Mouse (Mus musculus) right cerebral cortex, postnatal 4 days (tissue): ENCODE results near the gene Pnpla3.
A peak's percentile ranks its signal among the peaks of the same experiment; 100 is the strongest.

Experiments used
- DNase-seq: peaks from one replicate; pipeline ENCODE4 v3.0.0-alpha.2; 2022

The Pnpla3 gene

DNA sequence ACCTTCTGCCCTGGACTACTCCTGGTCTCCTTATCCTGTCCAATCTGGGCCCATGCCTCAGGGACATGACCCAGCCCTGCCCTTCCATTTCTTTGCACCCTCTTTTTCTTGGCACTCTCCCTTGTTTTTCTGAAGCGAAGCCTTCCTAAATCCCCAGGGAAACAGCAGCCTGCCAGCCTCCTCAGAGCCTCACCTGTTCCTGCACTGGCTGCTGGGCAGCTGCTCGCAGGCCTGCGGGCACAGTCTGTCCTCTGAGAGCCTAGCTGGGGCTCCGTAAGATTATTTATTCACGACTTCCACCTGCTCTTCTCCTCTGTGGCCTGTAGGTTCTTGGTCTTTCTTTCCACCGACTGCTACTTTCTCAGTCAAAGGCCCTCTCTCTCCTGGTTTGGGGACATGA lies 14.4 kb downstream of the Pnpla3 start:
- DNase-seq, result no peak

DNA sequence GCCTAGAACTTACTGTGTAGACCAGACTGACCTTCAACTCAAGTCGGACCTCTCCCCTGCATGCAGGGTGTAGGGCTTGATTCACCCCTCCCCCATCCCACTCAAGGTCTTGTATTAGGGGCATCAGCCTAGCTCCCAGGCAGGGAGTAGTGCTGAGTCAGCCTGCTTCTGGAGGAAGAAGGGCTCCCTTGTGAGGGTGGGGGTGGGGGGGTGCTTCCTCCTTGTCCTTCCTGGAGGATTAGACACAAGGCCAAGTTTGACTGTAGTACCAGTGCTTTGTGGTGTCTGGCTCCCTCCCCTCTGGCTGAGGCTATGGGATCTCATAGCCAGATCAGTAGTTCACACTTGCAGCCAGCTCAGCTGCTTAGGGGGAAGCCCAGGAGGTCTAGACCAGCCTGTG lies 16.3 kb downstream of the Pnpla3 start:
- DNase-seq, result no peak

DNA sequence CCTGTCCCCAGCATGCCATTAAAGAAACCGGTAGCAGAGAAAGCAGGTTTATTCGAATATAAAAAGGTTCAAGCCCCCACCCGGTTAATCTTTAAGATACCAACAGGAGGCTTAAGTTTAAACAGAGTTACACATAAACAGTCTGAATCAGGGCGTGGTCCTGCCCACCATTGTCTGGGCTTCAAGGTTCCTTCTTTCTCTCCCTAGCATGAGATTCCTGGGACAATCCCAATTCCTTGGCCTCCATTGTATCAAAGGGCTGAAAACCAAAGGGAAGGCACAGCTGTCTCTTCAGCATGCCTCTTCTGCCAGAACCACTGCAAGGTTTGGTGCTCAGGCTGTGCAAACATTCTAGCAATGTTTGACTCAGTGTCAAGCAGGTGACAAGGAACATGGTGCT lies 18.6 kb downstream of the Pnpla3 start:
- no peak for DNase-seq

DNA sequence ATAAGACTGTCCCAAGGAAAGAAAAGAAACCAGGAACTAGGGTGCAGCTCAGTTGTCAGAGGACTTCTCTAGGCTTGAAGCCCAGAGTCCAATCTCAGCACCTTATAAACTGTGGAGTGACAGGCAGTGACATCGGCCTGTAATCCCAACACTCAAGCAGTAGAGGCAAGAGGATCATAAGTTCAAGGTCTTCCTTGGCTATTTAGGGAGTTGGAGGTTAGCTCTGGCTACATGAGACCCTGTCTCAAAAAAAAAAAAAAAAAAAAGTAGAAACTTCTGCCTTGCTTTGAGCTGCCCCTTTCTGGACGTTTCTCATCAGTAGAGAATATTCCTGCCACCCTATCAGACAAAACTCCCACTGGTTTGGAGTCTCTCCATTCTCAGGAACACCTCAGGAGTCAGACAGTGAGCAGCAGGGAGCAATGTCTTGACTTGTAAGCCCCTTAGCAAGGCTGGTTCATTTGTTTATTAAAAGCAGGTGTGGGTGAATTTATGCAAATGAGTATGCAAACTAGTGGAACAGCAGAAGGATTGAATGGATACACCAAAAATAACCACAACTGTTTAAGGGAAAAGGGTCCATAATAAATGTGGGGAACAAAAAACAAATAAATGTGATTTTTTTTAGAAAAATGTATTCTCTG lies 21.4 kb downstream of the Pnpla3 start:
- no peak for DNase-seq

DNA sequence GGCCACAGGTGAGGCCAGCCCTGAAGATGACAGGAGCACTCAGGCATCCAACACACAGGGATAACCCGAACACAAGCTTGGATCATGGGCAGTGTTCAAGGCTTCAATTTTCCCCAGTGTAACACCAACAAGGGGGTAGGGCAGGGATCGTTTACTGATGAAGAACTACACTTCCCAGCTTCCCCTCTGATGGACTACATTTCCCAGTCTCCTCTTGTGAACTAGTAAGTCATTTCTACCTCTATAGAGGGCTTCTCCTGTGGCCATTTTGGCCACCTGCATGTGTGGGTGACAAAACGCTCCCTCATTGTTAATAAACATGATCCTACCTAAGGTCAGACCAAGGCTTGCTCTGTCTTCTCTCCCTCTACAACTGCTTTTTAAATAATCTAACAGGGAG lies 22.2 kb downstream of the Pnpla3 start:
- no peak for DNase-seq

DNA sequence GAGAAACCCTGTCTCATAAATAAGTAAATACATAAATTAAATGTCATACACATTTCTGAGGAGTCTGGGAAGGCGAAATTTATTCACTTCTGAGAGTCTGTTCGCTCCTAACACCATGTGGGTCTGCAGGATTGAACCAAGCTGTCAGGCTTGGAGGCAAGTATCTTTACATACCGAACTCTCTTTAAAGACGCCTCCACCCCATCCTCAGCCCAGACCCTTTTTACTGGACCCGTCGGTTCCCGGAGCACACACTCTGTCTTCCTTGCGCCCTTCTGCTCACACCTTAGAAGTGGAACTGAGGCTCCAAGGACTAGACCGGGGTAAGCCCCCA lies 24.1 kb downstream of the Pnpla3 start:
- DNase-seq, result no peak

DNA sequence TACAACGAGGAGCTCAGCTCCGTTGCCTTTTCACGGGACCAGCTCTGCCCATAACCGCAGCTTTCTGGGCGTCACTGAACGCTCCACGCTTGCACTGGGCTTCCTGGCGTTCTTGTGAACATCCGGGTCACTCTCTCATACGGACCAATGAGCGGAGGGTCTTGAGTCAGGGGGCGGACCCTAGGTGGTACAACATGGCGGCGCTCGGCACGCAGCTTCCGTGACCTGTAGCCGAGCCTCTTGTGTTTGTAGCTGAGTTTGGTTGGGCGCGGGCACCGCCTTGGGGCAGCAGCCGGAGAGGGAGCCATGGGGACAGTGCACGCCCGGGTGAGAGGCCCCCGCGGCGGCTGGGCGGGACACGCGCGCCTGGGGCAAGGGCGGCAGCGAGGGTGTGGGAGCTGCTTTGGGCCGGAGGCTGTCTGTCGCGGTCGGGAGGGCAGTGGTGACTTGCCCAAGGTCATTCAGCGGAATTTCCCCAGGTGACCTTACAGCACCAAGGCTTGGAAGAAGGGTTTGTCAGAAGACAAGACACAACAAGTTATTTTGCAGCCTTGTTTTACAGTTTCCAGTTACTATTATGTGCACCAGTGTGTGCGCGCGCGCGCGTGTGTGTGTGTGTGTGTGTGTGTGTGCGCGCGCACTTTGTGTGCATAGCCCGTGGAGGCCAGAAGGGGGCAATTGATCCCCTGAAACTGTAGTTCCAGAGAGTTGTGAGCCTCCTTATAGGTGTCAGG lies 24.6 kb downstream of the Pnpla3 start, which contains the start of gene Samm50:
Samm50 (plus strand) TSS at position 184 of the 734 bp plus-strand sequence.
- peak; percentile 83 for DNase-seq

DNA sequence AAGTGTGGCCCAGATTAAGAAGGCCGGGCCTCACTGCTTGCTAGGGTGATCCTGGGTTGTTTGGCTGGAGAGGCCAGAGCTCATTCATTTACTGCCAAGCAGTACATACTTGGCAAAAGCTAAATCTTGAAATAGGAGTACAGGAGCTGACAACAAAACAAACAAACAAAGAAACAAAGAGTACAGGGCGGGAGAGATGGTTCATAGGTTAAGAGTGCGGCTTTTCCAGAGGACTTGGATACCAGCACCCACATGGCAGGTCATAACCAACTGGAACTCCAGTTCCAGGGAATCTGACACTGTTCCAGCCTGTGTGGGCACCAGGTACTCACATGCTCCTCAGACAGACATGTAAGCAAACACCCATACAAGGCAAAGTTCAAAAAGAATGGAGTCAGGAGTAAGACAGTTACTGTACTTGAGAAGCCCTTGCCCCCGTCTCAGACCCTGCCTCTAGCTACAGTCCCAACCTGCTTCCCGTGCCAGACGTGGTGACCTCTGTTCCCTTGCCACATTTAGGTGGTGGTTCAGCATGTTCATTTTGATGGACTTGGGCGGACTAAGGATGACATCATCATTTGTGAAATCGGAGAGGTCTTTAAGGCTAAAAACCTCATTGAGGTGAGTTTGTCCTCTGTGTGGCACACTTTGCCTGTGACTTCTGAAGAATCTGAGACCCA lies 29.0 kb downstream of the Pnpla3 start:
- no peak for DNase-seq

DNA sequence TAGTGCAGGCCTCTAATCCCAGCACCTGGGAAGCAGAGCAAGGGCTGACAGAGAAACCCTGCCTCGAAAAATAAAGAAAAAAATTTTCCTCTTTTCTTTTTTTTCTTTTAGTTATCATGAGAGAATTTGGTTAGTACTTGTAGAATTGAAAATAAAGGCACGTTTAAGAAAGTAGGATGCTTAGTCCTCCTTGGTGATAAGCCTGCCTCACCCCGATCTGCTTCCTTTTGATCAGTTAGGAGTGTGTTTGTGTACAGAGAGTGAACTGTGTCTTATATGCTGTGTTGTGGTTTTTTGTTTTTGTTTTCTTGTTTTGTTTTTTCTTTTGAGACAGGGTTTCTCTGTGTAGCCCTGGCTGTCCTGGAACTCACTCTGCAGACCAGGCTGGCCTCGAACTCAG lies 39.7 kb downstream of the Pnpla3 start:
- no peak for DNase-seq

DNA sequence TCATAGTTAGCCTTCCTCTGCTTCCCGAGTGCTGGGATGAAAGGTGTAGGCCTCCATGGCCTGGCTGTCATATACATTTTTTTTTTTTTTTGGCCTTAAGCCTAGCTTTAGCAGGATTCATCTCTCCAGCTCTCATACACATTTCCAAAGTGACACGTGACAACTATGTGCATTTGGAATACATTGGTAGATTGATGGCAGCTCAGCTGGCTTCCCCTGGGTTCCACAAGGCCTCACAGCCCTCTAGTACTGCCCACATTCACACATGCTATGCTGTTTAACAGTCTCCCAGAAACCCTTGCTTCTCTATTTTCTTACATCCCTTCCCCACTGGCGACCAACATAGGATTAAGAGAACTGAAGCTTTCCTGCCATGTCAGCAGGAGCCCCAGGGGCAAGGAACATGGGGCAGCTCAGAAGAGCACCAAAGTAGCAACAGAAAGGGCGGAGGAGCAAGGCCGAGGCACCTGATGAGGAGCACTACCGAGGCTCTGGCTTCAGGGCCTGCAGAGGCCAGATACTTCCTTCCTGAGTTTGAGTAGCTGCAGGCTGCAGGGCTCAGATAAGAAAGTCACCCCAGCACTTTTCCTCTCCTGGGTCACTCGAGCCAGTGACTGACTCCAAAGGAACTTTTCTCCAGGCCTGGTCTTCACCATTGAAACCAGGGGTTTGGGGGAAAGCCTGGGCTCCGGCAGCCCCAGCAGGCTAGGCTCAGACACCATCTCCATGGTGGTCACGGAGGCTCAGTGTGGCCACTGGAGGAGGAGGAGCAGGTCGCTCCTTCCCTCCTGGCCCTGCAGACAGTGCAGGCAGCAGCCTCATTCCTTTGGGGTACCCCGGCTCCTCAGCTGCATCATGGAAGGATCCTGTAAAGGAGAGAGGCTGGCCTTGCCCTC lies 42.1 kb downstream of the Pnpla3 start:
- DNase-seq, result no peak

DNA sequence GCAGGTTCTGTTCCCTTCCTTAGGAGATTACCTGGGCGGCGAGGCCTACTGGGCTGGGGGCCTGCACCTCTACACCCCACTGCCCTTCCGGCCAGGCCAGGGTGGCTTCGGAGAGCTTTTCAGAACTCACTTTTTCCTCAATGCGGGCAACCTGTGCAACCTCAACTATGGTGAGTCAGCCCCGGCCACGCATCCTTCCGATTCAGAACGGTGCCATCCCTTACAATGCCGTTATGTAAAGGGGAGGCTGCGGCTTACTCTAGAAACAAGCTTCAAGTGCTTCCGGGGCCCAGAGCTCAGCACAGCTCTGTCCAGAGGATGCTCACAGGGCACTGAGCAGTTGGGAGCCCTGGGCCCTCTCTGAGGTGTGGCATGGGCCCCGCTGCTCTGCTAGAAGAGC lies 42.8 kb downstream of the Pnpla3 start:
- DNase-seq, result no peak

DNA sequence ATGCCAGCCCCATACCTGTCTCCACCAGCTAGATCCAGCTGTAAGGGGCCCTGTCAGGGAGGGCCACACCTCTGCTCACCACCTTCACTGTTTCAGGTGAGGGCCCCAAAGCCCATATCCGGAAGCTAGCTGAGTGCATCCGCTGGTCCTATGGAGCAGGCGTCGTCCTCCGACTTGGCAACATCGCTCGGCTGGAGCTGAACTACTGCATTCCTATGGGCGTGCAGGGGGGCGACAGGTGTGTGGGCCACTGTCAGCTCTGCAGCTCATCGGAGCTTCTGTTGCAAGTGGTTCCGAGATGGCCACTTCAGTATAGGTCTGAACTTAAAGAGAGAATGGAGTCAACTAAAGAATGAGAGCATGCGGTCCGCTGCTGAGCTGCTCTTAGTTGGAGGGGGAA lies 43.3 kb downstream of the Pnpla3 start:
- no peak for DNase-seq

DNA sequence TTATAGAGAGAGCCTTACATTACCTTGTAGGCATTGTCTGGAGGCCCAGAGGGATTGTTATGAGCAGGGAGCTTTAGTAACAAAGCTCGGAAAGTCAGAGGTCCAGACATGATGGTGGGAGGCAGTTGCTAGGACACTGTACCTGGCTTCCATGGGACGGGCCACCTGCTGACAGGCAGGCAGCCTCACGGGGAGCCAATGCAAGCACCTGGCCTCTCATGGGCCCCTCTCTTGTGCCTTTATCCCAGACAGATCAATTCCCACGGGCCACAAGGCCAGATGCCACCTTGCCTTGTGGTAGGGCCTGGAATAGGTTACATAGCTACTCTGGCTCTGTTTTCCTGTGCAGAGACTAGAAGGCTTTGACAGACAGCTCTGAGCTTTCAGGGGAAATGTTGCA lies 43.9 kb downstream of the Pnpla3 start:
- no peak for DNase-seq

DNA sequence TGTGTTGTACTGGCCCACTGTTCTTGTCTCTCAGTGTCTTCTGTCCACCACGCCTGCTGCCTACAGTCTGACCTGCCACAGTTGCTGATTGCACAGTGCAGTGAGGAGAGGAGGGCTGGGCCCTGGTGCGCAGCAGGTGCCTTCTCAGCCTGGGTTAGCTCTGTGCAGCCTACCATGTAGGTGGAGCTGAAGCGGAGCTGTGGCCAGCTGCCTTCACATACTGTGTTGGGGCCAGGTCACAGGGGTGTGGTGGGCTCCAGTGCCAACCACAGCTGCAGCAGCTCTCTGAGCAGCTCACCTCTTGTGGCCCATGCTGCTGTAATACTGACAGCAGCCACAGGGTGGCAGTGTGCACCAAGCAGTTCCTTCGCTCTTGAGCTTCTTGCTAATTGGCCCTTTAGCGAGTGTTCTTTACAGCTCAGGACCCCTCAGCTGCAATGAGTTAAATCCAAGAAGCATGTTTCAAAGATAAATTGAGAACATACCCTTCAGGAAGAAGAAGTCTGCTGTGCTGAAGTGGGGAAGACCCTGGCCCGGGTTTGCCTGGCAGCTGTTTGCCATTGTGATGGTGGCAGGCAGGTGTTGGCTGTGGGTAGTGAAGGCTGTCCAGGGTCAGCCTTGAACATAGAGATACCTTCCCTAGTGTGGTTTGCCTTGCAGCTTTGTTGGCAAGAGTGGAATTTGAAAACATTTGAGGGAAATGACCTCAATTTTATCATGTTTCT lies 44.6 kb downstream of the Pnpla3 start:
- DNase-seq, result peak; percentile 95

DNA sequence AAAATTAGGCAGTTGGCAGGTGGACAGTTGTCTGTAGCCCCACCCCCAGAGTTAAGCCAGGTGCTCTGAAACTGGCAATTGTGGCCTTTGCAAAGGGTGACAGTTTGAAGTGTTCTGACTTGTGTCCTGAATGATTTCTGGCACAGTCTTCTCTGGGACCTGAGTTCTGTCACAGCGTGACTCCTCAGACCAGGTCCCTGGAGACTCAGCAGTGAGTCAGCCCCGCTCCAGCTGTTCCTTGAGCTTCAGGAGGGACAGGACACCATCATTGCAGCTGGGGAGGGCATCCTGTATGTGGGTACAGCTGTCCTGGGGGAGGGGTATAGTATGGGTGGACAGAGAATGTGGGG lies 45.1 kb downstream of the Pnpla3 start:
- no peak for DNase-seq

DNA sequence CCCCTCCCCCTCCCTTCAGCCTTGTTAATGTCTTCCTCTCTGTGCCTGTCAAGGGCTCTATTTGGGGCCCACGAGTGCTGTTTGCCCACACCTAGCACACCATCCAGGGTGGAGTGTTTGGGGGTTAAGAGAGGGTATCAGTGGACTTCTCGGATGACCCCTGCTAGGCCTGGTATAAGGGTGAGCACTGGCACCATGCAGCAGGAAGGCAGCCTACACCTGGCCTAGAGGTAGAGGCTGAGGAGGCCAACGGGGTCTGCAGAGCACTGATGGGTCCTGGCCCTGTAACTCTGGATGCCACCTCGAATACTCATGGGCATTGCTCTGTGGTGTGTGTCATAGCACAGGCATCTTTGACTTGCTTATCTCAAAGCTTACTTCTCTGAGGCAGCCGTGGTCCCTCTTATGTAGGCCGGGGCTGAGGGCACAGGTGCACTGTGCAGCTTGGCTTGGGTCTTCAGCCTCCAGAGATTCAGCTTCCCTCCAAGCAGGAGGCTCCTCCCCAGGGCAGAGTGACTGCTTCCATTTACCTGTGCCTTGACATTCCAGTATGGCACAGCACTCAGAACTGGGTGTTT lies 45.6 kb downstream of the Pnpla3 start:
- DNase-seq, result no peak

DNA sequence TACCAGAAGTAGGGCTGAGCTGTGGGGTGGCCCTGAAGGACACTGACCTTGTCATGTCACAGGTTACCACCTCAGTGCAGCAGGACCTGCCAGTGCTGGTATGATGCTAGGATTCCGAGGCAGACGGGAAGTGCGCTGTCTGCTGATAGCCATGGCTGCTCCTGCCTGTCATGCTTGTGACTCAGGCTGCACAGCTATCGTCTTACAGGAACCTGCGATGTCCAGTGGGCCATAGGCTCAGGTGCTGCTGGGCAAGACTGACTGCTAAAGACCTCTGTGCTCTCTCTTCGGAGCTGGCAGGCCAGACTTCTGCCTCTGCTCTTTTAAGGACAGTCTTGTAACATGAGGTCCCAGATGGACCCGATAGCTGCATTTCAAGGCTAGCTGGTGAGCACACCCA lies 46.8 kb downstream of the Pnpla3 start:
- no peak for DNase-seq

DNA sequence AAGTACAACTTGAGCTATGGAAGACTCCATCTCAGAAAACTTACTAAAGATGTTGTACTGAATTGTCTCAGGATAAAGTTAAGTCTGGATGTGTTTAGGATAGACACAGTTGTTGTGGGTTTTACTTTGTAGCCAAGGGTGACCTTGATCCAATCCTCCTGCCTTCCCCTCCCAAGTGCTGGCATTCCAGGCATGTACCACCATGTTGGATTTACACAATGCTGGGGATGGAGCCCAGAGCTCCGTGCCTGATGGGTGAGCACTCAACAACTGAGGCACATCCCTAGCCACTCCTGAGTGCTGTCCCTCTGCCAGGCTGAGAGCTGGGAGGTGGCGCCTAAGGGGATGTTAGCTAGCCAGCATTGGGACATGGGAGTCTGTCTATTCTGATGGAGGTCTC lies 47.6 kb downstream of the Pnpla3 start:
- no peak for DNase-seq

DNA sequence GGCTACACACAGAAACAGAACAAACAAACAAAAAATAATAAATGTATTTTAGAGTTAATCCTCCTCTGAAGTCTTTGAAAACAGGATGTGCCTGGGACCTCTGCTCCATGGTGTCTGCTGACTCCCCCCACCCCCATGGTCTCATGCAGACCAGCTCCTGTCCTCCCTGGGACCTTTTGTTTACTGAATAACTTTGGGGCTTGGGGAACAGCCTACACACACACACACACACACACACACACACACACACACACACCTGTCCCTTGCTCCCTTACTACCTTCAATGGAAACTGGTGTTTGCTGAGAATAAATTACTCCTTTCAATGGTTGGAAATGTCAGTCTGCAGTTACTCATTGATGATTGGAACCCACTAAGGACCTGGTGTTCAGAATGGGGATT lies 48.4 kb downstream of the Pnpla3 start:
- no peak for DNase-seq

DNA sequence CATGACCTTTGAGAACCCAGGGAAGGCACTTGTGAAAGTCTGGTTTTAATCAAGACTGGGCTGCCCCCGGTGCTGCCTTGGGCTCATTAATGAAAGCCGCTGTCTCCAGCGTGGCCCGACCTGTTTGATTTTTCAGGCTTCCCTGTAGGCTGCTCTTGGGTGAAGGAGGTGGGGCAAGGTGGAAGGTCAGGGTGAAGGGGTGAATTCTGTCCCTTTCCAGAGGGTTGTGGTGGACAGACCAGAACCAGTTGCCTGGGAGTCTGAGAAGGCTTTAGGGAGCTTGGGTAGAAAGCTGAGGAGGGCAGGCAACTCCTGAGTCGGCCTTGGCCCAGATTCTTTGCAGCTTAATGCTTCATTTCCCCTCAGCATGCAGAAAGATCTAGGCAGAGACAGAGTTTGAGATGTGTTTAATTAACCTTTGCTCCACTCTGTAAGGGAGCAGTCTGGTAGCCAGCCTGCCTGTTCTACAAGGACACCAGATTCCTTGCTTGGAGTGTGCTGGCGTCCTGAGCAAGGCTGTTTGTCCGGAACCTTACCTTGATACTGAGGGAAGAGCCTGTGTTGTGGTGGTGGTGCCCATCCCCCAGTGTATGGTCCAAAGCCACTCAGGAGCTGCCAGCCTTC lies 48.9 kb downstream of the Pnpla3 start:
- no peak for DNase-seq

DNA sequence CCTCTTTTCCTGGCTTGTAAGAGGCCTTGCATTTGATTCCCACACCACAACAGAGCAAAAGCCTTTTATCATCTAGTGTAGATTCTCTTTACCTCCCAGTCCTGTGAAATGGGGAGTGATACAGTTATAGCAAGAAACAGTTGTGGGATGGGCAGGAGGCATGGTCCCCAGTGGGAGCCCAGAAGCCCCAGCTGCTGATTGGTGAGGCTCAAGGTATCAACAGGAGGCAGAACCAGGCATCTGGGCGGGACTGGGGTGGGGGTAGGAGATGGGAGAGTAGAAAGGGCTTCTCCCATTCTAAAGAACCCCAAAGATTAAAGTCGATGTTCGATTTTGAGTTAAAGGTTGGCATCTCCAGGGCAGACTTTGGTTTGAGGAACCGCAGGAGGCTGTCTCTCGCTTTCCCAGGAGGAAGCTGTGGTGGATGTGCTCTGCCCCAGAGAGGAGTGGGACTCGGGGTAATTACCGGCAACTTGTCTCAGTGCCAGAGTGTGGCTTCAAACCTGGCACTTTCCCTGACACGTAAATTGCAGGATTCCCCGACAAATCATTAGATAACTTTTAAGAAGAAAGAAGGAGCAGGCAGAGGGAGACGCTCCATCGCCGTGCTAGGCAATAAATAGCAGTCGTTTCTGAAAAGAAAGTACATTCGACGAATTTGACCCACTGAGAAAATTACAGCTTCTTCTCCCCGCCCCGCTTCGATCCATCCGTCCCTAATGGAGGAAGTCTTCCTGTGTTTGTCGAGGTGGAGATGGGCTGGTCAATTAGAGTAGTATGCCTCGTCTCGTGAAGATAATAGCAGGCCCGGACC lies 50.5 kb downstream of the Pnpla3 start:
- DNase-seq, result no peak
